Mouse (Mus musculus) forebrain, embryonic 13.5 days (tissue): Measurements from ENCODE around the gene Poldip2. TPM values are rescaled to one million over a fixed set of nuclear protein-coding genes. Genes with fewer than 3 reads are reported as not detected.
A peak's percentile ranks its signal among the peaks of the same experiment; 100 is the strongest.

Experiments
- ATAC-seq: fragments of 200-750 bp; cut with Nextera tagmentation; 2 replicates; pipeline ENCODE4 v1.8.0; 2017
- H3K27ac ChIP-seq: fragments of 300-500 bp; sonication (generic); 2 replicates; pipeline ENCODE4 v1.5.1; 2015; ENCODE audit warnings: inconsistent platforms, mild to moderate bottlenecking, moderate library complexity
- H3K27me3 ChIP-seq: fragments of 300-500 bp; sonication (generic); 2 replicates; pipeline ENCODE4 v1.6.1; 2015; ENCODE audit warnings: mild to moderate bottlenecking, inconsistent platforms
- H3K36me3 ChIP-seq: fragments of 300-500 bp; sonication (generic); 2 replicates; pipeline ENCODE4 v1.6.1; 2015; ENCODE audit warnings: mild to moderate bottlenecking, inconsistent platforms; ENCODE audit not compliant: poor library complexity, severe bottlenecking
- H3K4me1 ChIP-seq: fragments of 300-500 bp; sonication (generic); 2 replicates; pipeline ENCODE4 v1.6.1; 2015; ENCODE audit warnings: inconsistent platforms
- H3K4me2 ChIP-seq: fragments of 300-500 bp; sonication (generic); 2 replicates; pipeline ENCODE4 v1.6.1; 2015; ENCODE audit warnings: inconsistent platforms, mild to moderate bottlenecking, moderate library complexity
- H3K4me3 ChIP-seq: fragments of 300-500 bp; sonication (generic); 2 replicates; pipeline ENCODE4 v1.5.1; 2015; ENCODE audit warnings: mild to moderate bottlenecking, inconsistent platforms
- H3K9ac ChIP-seq: fragments of 300-500 bp; sonication (generic); 2 replicates; pipeline ENCODE4 v1.6.1; 2015; ENCODE audit warnings: mild to moderate bottlenecking, inconsistent platforms
- H3K9me3 ChIP-seq: fragments of 300-500 bp; sonication (generic); replicated peaks from 2 replicates; pipeline ENCODE4 v1.6.1; 2016; ENCODE audit warnings: inconsistent platforms
- WGBS: fragments of 180-500 bp; shearing (Covaris S2); methylation state at CpG from one replicate; pipeline ENCODE4 v1.1.7; 2015; 5-methylcytosine and 5-hydroxymethylcytosine counted together
- polyA plus RNA-seq: library from polyadenylated mRNA; unstranded; fragments of >200 nt; fragmentation: Nextera tagmentation; extraction: Ambion mirVana; gene quantifications from 2 replicates; pipeline ENCODE4 v1.2.1, GENCODE M21; 2015

Poldip2 gene
- 170 and 176 TPM in 2 replicates for polyA plus RNA-seq

GRCm38 (mm10) chr11:78512025-78512957 lies at the start of gene Poldip2, which contains the start of gene Tmem199:
Gene Poldip2, plus strand, starts transcription at chr11:78512193.
Gene Tmem199, minus strand, starts transcription at chr11:78512172.
- Histone ChIP-seq H3K27ac (peak within 1 kb of the TSS; percentile 81), H3K27me3 (no peaks in the 10 kb centered on the region), H3K4me3 (peak within 1 kb of the TSS; percentile 89), H3K4me2 (peak within 1 kb of the TSS; percentile 92), H3K9ac (peak within 1 kb of the TSS; percentile 97), H3K9me3 (no peaks in the 10 kb centered on the region), H3K36me3 (peaks cover 51% of the 10 kb centered on the region), H3K4me1 (peaks cover 22% of the 10 kb centered on the region)
- under 1% methylated on average over 64 of the region's 67 CpGs for WGBS
- ATAC-seq: peak; percentile 96

DNA sequence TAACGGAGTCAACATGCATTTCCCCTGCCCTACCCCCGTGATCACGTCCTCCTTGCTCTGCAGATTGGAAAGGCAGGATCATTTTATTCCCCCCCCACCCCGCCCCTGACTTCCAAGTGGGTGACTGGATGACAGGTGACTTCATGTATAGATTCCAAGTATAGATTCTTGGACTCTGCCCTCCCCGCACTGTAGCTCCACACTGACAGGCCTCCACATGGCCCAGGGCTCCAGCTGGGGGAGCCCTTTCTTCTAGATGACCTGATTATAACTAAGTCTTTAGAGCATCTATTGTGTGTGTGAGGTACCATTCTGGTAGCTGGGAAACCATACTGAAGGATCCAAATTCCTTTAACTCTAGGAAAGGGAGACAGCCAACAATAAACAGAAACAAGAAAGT lies 49.3 kb upstream of the Poldip2 start:
- H3K4me1 ChIP-seq: peaks cover 16% of the 10 kb centered on the region
- H3K36me3 ChIP-seq: no peaks in the 10 kb centered on the region
- H3K27ac ChIP-seq: no peak overlapping the region
- ATAC-seq: no peak
- 75% methylated on average over 5 of the region's 5 CpGs for WGBS
- H3K27me3 ChIP-seq: no peaks in the 10 kb centered on the region
- no peak overlapping the region for H3K9ac ChIP-seq
- H3K4me3 ChIP-seq: no peak overlapping the region
- no peak overlapping the region for H3K4me2 ChIP-seq
- H3K9me3 ChIP-seq: 0 out of 2 replicates have a peak, but pooled peaks cover 4% of the 10 kb centered on the region

DNA sequence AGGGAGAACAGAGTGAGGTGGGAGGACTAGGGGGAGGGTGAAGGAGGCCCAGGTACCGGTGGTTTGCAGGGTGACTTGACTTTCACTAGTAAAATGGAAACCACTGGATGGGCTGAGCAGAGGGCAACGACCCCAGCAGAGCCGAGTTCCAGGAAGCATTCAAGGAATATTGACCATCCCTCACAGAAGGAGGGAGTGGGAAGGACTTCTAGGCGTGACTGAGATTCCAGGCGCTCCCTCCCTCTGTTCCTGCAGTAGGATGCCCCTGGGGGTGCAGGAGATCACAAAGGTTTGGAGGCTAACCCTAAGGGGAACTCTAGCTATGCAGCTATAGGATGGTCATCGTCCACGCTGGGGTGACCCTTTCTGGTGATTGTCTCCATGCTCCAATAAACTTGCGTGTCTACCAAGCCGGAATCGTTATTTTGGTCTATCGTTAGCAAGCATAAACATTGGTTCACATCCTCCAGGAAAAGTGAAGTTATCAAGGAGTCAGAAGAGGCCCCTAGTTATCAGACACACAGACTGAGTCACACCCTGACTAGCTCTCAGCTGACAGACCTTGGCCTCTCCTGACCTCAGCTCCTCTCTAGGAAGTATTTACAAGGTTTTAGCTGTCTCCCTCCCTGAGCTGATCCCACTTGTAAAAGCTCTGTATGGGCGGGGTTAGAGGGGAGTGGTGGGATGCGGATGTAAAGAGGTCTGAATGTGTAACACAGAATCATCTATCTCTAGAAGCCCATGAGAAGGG lies 48.5 kb upstream of the Poldip2 start:
- Histone ChIP-seq H3K4me1 (peaks cover 16% of the 10 kb centered on the region), H3K27ac (no peak overlapping the region), H3K4me2 (no peak overlapping the region), H3K27me3 (no peaks in the 10 kb centered on the region), H3K36me3 (no peaks in the 10 kb centered on the region), H3K9me3 (0 out of 2 replicates have a peak, but pooled peaks cover 4% of the 10 kb centered on the region), H3K9ac (no peak overlapping the region), H3K4me3 (no peak overlapping the region)
- no peak for ATAC-seq
- 74% methylated on average over 13 of the region's 13 CpGs for WGBS

- Histone ChIP-seq H3K27ac (0 out of 2 replicates have a peak overlapping the region, but pooled peaks have one; percentile 10), H3K4me1 (peaks cover 16% of the 10 kb centered on the region), H3K4me2 (peak overlapping the region; percentile 87), H3K9me3 (0 out of 2 replicates have a peak, but pooled peaks cover 4% of the 10 kb centered on the region), H3K4me3 (peak overlapping the region; percentile 80), H3K27me3 (no peaks in the 10 kb centered on the region), H3K36me3 (no peaks in the 10 kb centered on the region), H3K9ac (peak overlapping the region; percentile 83)
- WGBS: 30% methylated on average over 9 of the region's 9 CpGs
- no peak for ATAC-seq
Measured at GRCm38 (mm10) chr11:78465116-78465515, 46.9 kb upstream of the Poldip2 start.

DNA sequence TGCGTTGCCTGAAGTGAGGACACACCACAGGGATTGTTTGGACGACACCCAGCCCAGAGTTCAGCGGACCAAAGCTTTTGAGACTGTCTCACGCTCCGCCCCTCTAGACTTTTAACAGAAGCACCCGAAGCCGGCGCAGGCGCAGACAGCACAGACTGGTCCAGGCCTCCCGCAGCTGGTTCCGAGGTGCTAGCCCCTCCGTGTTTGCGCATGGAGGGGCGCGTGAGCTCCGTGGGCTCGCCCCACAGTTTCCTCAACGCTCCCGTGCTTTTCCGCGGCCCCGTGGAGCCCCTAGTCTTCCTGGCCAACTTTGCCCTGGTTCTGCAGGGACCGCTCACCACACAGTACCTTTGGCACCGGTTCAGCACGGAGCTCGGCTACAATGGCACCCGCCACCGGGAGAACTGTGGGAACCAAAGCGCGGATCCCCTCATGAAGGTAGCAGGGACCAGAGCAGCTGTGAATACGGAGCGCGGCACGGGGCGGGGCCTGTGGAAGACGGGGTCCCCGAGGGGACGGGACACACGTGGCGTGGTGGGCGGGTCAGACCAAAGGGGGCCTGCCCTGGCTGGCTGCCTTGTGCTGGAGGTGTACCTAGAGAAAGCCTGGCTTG lies 46.3 kb upstream of the Poldip2 start, which contains the start of gene Slc46a1:
Slc46a1 (plus strand) TSS at position 130 of the 613 bp plus-strand sequence.
- peak within 1 kb of the TSS; percentile 80 for H3K4me3 ChIP-seq
- peak; percentile 95 for ATAC-seq
- H3K4me2 ChIP-seq: peak within 1 kb of the TSS; percentile 87
- peaks cover 16% of the 10 kb centered on the region for H3K4me1 ChIP-seq
- H3K9ac ChIP-seq: peak within 1 kb of the TSS; percentile 83
- H3K36me3 ChIP-seq: no peaks in the 10 kb centered on the region
- WGBS: under 1% methylated on average over 41 of the region's 41 CpGs
- H3K27ac ChIP-seq: peak within 1 kb of the TSS; percentile 86
- H3K27me3 ChIP-seq: no peaks in the 10 kb centered on the region
- H3K9me3 ChIP-seq: 0 out of 2 replicates have a peak, but pooled peaks cover 4% of the 10 kb centered on the region

GRCm38 (mm10) chr11:78466242-78466912 lies 45.6 kb upstream of the Poldip2 start:
- H3K36me3 ChIP-seq: peaks cover 5% of the 10 kb centered on the region
- no peaks in the 10 kb centered on the region for H3K27me3 ChIP-seq
- peak; percentile 42; the same call in 1 of the 2 replicates for ATAC-seq
- peak overlapping the region; percentile 86; the same call in 1 of the 2 replicates for H3K27ac ChIP-seq
- H3K9ac ChIP-seq: peak overlapping the region; percentile 83
- WGBS: 49% methylated on average over 23 of the region's 23 CpGs
- H3K4me1 ChIP-seq: peaks cover 16% of the 10 kb centered on the region
- 0 out of 2 replicates have a peak, but pooled peaks cover 4% of the 10 kb centered on the region for H3K9me3 ChIP-seq
- H3K4me2 ChIP-seq: peak overlapping the region; percentile 87
- peak overlapping the region; percentile 80 for H3K4me3 ChIP-seq

DNA sequence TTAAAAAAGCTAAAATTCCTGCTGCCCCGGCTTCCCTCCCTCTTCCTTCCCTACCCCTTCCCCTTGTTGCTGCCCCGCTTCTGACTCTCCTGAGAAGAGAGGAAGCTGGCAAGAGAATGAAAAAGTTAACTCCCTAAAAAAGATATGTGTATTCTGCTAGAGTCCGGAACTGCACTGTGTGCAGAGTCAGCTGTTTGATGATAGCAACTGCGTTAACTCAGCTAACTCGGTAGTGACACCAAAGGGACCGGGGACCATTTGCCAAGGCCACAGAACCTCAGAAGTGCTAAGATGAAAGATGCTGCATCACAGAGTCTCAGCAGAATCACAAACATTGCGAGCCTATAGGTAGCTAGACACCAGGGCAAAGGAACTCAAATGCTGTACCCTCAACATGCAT lies 44.5 kb upstream of the Poldip2 start:
- H3K4me1 ChIP-seq: peaks cover 16% of the 10 kb centered on the region
- H3K9ac ChIP-seq: no peak overlapping the region
- H3K27ac ChIP-seq: no peak overlapping the region
- no peak overlapping the region for H3K4me3 ChIP-seq
- no peaks in the 10 kb centered on the region for H3K27me3 ChIP-seq
- H3K4me2 ChIP-seq: no peak overlapping the region
- H3K9me3 ChIP-seq: no peaks in the 10 kb centered on the region
- H3K36me3 ChIP-seq: peaks cover 15% of the 10 kb centered on the region
- 93% methylated on average over 7 of the region's 7 CpGs for WGBS
- ATAC-seq: no peak

DNA sequence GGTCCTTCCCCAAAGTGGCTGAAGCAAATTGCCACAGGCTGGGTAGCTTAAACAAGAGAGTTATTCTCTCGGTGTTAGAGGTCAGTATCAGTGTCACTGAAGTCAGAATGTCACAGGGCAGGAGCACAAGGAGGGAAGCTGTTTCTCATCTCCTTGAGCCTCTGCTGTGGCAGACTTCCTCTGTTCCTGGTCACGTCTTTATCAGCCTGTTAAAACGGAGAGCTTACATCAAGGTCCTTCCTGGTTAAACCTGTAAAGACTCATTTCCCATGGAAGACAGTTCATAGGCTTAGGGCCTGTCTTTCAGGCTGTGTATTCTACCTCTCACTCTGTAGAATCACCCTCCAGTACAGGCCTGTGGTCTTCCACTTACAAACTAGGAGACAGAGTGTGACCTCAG lies 44.1 kb upstream of the Poldip2 start:
- no peaks in the 10 kb centered on the region for H3K9me3 ChIP-seq
- no peak overlapping the region for H3K9ac ChIP-seq
- WGBS: 75% methylated on average over 3 of the region's 3 CpGs
- no peak overlapping the region for H3K27ac ChIP-seq
- no peak overlapping the region for H3K4me2 ChIP-seq
- ATAC-seq: no peak
- peaks cover 19% of the 10 kb centered on the region for H3K36me3 ChIP-seq
- no peak overlapping the region for H3K4me3 ChIP-seq
- no peaks in the 10 kb centered on the region for H3K27me3 ChIP-seq
- peaks cover 16% of the 10 kb centered on the region for H3K4me1 ChIP-seq

GRCm38 (mm10) chr11:78471326-78472103 lies 40.5 kb upstream of the Poldip2 start:
- H3K4me1 ChIP-seq: peaks cover 5% of the 10 kb centered on the region
- no peak overlapping the region for H3K27ac ChIP-seq
- no peak overlapping the region for H3K9ac ChIP-seq
- no peak for ATAC-seq
- no peaks in the 10 kb centered on the region for H3K9me3 ChIP-seq
- H3K4me3 ChIP-seq: no peak overlapping the region
- 92% methylated on average over 10 of the region's 10 CpGs for WGBS
- no peak overlapping the region for H3K4me2 ChIP-seq
- no peaks in the 10 kb centered on the region for H3K27me3 ChIP-seq
- peaks cover 39% of the 10 kb centered on the region for H3K36me3 ChIP-seq

DNA sequence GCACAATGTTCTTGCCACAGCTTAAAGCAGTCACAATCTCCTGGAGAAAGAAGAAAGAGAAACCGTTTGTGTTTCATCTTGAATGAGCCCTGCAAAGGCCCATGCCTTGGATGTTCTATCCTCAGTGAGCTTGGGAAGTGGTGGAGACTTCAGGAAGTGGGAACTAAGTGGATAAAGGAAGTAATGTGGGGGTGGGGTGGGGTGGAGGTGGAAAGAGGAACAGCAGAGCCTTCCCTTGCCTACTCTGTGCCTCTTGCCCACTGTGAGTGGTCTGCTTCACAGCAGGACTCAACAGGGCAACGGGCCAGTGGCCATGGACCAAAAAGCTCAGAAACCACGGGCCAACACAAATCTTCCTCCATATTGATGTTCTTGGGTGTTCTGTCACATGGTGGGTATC lies 36.7 kb upstream of the Poldip2 start:
- ATAC-seq: no peak
- H3K9me3 ChIP-seq: no peaks in the 10 kb centered on the region
- H3K4me2 ChIP-seq: no peak overlapping the region
- peaks cover 53% of the 10 kb centered on the region for H3K36me3 ChIP-seq
- 85% methylated on average over 3 of the region's 3 CpGs for WGBS
- no peaks in the 10 kb centered on the region for H3K27me3 ChIP-seq
- no peak overlapping the region for H3K4me3 ChIP-seq
- no peaks in the 10 kb centered on the region for H3K4me1 ChIP-seq
- H3K9ac ChIP-seq: no peak overlapping the region
- H3K27ac ChIP-seq: no peak overlapping the region
